Mouse (Mus musculus) cerebellum, adult 18-20 months (tissue): ENCODE measurements around the gene Htr2c.

ENCODE experiments used
- DNase-seq, 2 experiments: peaks; one replicate each; pipeline ENCODE4 v3.0.0; 2021

The Htr2c gene

DNA sequence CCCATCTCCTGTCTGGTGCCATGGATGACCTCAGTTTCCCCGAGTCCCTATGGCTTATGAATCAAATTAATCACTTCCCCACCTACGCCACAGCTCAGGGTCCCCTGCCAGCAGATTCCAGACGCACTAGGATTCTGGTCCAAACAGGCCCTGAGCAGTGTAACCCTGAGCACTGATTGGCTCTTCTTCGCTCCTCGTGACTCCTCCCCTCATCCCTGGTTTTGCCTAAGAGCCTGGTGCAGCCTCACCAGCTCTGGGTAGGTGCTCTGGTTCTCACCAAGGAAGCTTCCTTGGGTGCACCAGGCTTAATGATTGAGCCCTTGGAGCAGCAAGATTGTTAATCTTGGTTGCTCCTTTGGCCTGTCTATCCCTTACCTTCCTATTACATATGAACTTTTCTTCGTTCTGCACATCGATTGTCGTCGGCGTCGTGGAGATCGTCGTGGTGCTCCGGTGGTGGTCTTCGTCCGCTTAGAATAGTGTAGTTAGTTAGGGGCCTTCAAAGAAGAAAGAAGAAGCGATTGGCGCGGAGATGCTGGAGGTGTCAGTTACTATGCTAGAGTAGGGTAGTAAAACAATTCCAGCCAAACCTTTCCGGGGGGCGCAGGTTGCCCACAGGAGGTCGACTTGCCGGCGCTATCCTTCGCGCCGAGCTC, at the start of gene Htr2c:
Gene Htr2c, plus strand, starts transcription at position 256 of the 656 bp plus-strand sequence.
- no peak for DNase-seq

DNA sequence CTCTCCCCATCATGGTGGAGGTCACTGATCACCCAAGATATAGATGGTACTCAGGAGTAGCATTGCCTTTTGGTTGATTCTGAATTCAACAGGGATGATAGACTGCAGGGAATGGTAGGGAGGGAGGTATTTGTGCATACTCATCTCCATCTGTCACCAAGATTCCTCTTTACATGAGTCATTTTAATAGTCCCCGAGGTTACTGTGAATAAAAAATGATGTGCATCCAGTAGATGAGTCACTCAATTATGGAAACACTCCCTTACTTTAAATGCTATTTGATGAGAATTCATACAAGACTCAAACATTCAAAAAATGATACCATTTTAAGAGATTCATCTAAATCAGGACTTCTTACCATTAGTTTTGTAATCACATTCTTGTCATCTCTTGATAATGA, 34.1 kb upstream of the Htr2c start:
- no peak for DNase-seq

DNA sequence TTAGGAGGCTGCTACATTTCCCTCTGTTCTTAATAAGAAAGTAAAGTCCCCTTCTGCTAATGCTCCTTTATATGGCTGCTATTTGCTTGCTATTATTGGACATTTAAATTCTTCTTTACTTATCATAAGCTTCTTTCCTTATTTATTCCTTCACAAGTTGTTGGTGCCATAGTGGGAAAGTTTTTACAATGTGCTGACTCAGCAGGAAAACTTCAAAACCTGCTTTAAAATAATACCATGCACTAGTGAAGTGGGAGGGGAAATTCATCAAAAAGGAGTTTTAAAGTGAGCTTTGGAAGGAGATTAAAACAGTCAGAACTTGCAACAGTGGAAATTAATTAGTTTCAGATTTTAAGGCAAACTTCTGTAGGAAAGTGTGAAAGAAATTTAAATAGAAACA, 26.0 kb upstream of the Htr2c start:
- DNase-seq = no peak

DNA sequence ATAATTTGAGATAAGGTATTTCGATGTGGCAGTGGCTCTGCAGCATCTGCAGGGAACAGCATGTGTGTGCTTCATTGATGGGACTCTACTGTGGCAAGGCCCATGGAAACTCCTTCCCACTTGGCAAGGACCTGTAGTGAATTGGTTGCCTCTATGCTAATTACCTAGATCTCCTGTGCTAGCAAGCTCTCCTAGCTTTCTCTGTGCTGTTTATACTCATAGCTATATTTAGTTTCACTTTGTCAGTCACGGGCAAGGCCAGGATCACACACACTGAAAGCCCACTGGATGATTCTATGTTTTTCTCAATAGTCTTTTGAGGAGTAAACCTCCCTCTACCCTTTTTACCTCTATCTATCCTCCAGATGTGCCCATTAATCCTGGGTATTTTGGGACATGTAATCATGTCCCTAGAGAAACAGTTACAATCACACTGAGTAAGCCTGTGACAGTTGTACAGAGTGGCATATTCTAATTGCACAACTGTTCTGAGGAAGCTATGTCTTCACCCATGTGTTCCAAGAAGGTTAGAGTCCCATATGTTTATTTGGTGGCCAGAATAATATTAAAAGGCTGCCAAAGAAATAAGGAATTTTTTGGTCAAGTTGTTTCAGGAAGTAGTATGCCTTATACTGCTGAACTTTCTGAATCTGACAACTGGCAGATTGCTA, 16.0 kb upstream of the Htr2c start:
- no peak for DNase-seq

DNA sequence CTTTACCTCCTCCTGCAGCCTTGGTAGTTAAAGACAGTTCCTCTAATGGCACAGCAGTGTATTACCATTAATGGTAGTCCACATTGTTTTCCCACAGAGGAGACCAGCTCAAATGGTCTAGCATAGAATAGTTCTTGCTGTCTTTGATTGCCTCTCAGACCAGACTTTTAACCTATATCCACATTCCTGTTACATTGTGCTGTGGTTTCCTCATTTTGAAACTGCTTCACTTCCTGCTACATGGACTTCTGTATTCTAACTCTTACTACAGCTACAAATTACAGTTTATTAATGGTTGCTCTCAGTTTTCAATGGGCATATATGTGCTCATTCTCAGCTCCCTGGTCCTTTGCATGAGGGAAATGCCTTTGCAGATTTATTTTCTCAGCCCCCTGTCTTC, 15.3 kb upstream of the Htr2c start:
- DNase-seq = no peak

DNA sequence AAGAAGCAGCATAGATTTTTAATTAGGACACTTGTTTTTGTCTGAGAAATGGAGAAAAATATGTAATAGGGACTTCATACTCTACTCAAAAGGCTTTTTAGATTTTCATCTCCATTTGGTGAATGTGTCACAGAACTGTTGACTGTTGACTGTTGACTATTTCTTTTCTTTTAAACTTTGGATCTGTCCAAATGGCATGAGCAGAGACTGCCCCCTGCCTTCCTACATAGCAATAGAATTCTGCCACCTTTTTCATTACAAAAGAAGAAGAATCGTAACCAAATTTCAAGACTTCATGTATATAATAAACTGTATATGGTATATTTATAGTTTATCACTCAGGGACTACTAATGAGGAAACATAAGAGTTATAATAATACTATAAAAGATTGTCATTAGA, 3.7 kb upstream of the Htr2c start:
- no peak for DNase-seq

DNA sequence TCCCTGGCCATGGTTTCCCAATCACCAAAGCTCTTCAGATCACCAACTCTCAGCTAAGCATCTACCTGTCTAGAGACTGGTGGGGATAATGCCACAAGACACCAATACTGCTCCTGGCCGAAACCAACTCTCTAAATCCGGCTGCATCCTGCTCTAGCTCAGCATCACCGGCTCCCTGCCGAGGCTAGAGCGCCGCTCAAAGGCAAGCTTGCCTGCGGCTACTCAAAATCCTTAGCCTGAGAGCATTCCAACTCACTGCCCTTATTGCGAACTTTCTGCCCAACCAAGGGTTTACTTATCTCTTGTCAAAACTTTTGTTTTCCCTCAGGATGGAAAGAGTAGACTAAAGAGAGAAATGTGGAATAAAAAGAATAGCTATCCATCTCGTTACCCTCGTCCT, 2.4 kb upstream of the Htr2c start:
- no peak for DNase-seq

DNA sequence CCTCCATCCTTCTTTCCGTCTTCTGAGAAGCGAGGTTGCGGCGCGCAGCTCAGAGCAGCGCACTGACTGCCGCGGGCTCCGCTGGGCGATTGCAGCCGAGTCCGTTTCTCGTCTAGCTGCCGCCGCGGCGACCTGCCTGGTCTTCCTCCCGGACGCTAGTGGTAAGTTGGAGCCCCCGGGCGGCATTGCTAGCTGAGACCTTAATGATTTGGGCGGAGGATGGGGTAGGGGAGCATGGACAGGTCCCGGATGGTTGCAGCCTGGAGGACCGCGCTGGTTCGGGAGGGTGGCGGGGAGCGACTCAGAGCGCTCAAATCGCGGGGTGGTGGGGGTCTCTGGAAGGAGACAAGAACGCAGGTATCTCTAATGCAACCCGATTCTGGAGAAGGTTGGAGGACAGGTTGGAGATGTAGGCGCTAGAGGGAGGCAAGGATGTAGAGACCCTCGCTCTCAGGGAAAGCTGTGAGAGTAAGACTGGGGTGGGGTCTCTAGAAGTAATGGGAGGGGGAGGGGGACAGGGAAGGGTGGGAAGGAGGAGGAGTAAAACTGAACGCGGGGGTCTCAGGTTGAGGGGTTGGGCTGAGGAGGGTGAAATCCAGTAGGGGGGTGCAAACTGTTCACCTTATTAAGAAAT, 718 bp downstream of the Htr2c start:
- DNase-seq = peak in 1 of 2 experiments; percentile 2

DNA sequence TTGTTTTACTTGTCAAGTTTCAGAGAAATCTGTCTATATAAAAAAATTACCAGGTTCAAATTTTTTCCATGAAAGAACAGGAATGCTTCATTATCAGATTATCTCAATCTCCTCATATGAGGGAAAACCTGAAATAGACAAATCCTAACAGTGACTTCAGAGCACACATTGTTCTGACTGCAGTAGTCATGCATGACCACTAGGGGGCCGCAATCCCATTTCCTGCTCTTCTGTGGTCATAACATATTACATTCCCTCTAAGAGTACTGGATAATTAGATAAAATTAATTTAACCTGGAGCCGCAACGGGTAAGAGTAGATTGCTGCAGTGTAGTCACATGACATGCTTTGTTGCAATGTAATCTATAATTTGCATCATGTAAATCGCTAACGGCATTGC, 17.6 kb downstream of the Htr2c start:
- peak in 1 of 2 experiments; percentile 6 for DNase-seq

DNA sequence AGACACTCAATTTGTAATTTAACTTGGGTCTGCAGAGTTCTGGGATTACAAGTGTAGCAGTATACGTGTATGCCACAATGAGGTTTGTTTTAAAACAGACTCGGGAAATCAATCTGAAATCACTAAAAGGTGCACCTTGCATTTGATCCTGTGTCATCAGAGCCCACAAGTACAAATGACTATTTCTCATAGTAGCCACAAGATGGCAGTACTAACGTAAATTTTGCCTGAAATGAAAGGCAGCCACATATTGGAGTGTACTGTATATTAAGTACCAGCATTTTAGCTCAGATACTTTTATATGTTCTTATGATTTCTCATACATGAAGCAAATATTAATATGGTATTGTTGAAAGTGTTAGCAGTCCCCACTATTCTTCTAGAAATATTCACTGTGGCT, 93.4 kb downstream of the Htr2c start:
- DNase-seq = no peak

DNA sequence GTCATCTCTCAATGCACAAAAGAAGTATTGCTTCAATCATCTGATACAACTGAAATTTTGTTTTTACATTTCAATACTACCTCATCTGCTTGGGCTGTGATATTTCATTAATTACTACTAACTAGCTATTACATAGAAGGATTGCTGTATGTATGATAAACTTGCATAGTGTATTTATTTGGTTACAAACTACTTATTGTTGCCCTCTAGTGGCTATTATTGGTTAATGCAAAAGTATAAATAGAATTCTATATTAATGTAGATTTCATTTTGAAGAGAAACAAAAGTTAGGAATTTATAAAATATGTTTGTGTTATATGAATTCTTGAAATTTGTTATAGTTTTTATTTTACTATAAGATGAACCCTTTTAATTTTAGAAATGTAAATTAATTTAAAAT, 109.3 kb downstream of the Htr2c start:
- DNase-seq = no peak

DNA sequence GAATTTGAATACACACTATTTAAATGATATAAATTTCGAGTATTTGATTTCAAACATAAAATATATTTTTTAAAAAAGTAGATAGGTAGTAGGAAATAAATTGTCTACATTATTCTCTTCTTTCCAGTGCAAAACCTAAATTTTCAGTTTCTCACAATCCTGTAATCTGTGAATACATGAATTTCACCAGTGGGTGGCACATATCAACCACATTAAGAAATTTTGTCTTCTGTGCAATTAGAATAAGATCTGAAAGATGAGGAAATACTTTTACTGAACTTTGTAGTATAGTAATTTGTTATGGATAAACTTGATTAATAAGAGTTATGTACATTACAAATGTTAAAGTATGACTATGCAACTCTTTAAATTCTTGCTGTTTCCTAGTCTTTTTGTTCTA, 156.8 kb downstream of the Htr2c start:
- no peak for DNase-seq

DNA sequence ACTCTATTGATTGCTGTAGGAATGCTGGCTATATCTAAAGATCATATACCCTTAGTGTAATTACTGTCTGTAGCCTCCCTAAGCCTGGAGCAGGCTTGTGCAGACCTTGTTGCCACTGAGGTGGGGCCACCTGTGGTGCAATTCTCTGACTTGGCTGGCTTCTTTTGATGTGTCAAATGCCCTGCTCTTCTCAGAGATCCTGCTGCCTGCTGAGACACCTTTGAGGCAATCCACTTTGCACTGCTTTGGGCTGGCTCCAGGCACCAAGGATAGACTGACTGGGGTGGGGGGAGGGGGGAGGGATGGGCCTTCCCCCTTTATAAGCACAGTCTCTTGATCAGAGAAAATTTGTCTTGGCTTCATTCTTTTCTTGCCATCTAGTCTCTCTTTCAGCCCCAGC, 252.9 kb downstream of the Htr2c start:
- no peak for DNase-seq

DNA sequence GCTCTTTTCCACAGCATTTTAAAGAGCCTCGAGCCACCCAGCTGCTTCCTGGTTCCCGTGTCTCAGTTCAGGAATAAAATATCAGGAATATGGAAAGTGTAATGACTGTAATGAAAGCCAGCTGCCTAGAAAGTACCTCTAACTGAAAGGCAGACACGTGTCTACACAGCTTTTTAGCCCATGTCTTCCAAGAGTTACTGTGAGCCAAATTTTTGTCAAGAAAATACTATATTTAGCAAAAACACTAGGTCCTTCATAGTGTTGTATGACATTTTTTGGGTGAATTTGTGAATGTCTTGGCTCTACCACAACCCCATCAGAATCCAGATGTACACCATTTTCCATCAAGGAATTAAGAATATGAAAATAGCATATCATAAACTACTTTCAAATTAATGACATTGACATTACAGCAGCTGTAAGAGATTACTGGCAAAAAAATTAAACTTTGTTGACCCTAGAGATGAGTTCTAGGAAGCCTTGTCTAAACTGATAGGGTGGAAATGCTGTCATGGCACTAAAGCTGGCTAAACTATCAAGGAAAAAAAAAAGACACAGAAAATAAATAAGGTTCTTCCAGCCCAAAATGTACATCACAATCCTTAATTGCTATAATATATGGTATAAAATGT, 255.2 kb downstream of the Htr2c start:
- no peak for DNase-seq

DNA sequence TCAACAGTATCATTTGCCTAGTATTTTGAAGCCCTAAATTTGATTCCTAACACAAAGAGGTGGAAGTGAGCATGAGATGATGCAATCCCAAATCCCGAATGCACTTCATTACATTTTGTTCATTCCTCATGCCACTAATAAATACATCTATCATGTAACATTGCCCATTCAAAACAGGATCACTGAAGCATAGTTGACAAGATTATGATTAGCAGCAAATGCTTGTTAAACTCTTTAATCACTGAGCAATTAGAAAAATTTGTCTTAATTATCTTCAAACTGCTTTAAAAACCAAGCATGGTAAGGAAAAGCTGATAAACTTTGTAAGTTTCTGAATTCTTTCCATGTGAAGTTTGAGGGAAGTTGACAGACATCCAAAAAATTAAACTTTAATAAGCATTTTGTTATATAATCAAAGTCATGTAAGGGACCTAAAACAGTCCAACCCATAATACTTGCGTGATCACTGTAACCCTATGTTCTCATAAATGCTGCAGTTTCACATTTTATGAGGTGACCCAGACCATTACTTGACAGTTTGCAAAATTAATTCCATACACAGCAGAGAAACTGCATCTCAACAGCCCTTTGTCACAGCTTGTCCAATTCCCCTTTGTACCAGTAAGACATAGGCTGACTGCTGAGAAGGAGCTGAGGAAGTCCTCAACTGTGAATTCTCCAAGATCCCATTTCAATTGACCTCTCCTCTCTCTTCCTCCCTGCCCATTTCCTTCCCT, 276.7 kb downstream of the Htr2c start:
- DNase-seq = no peak
